Mouse (Mus musculus): ENCODE data around the gene Atxn7l3b. TPM values are rescaled to one million over a fixed set of nuclear protein-coding genes. Genes with fewer than 3 reads are reported as not detected.

The Atxn7l3b gene
- total and polyA plus RNA-seq, 2 experiments from 2014 or later = 262 to 419 TPM

- no peak overlapping the region for H3K4me2 ChIP-seq (ENCODE audit: low read depth)
- DNase-seq (no peak), ATAC-seq (no peak)
- no peak overlapping the region for H3K4me3 ChIP-seq (ENCODE audit: low read depth, low read length)
- TF ChIP-seq CTCF (IDR thresholded peaks at IDR 0.05; ENCODE audit: low read depth) = no peak
- H3K9ac ChIP-seq = no peak overlapping the region
- no peaks in the 10 kb centered on the region for H3K9me3 ChIP-seq (ENCODE audit: low read length)
- H3K27me3 ChIP-seq (ENCODE audit: insufficient read depth, low read length) = no peaks in the 10 kb centered on the region
- no peak overlapping the region for H3K27ac ChIP-seq (ENCODE audit: low read depth, low read length)
- 41% methylated on average over 1 of the region's 1 CpGs for WGBS
- no peaks in the 10 kb centered on the region for H3K36me3 ChIP-seq (ENCODE audit: insufficient read depth)
- H3K4me1 ChIP-seq (ENCODE audit: insufficient read depth) = no peaks in the 10 kb centered on the region
Measured at GRCm38 (mm10) chr10:112876655-112877393, 52.0 kb downstream of the Atxn7l3b start.
